10 mouse cellular contexts compared by ENCODE assay signal in genomic region chr13:17584804-17585203, GRCm38 (mm10).
DNase-seq lines count a peak whose midpoint lies in the region; ATAC-seq lines count a peak whose summit lies in the region.
"Had no signal": no experiment of that assay in that cellular context is flagged by ENCODE, and none has a peak within 500 bp of the region (broad histone marks: within the 10 kb centered on the region; RNA-seq: fewer than 3 reads in every experiment).

No protein-coding gene starts in this region.

- H3K9me3 ChIP-seq in kidney, embryonic 14.5 days (ENCODE audit: control insufficient read depth, low read length), result no peaks in the 10 kb centered on the region
- no peaks in the 10 kb centered on the region for H3K9me3 ChIP-seq in forebrain, embryonic 16.5 days (ENCODE audit: control insufficient read depth, low read length)
- H3K9me3 ChIP-seq: embryonic facial prominence, embryonic 13.5 days; limb, embryonic 12.5 days had no signal

- DNase-seq in kidney, adult 11 months, result no peak
- peak; percentile 6 to 12 for DNase-seq in B cell, adult 2 months
- DNase-seq in Muller cell, postnatal 12 days (ENCODE audit: inconsistent ontology term), result peak; percentile 8
- DNase-seq in mesoderm, embryonic 11.5 days (ENCODE audit: low read depth, low spot score), result peak; percentile 37
- DNase-seq in heart, adult 8-10 months (ENCODE audit: low spot score), result no peak
- no peak for DNase-seq in c-Kit-positive CD71-positive TER-119-positive erythroid progenitor cells, embryonic 14.5 days (ENCODE audit: low spot score)

- no peak overlapping the region for H3K4me3 ChIP-seq in kidney, embryonic 14.5 days (ENCODE audit: low read length)
- H3K4me3 ChIP-seq in forebrain, embryonic 16.5 days (replicated peaks; ENCODE audit: low read length), result no peak overlapping the region
- H3K4me3 ChIP-seq: embryonic facial prominence, embryonic 13.5 days; limb, embryonic 12.5 days had no signal

- H3K4me1 ChIP-seq in kidney, embryonic 14.5 days (ENCODE audit: control insufficient read depth, insufficient read depth, low read length), result no peaks in the 10 kb centered on the region
- H3K4me1 ChIP-seq in forebrain, embryonic 16.5 days (replicated peaks; ENCODE audit: control insufficient read depth, insufficient read depth, low read length), result no peaks in the 10 kb centered on the region
- H3K4me1 ChIP-seq: embryonic facial prominence, embryonic 13.5 days; limb, embryonic 12.5 days had no signal

- no peaks in the 10 kb centered on the region for H3K27me3 ChIP-seq in kidney, embryonic 14.5 days (ENCODE audit: control insufficient read depth, insufficient read depth, low read length)
- no peaks in the 10 kb centered on the region for H3K27me3 ChIP-seq in forebrain, embryonic 16.5 days (replicated peaks; ENCODE audit: control insufficient read depth, insufficient read depth, low read length)
- H3K27me3 ChIP-seq: embryonic facial prominence, embryonic 13.5 days; limb, embryonic 12.5 days had no signal

- H3K9ac ChIP-seq in kidney, embryonic 14.5 days (ENCODE audit: low read depth, low read length), result no peak overlapping the region
- H3K9ac ChIP-seq in forebrain, embryonic 16.5 days (replicated peaks; ENCODE audit: low read depth, low read length), result no peak overlapping the region
- H3K9ac ChIP-seq: embryonic facial prominence, embryonic 13.5 days; limb, embryonic 12.5 days had no signal

- no peaks in the 10 kb centered on the region for H3K36me3 ChIP-seq in kidney, embryonic 14.5 days (ENCODE audit: control insufficient read depth, insufficient read depth, low read length)
- H3K36me3 ChIP-seq in forebrain, embryonic 16.5 days (ENCODE audit: control insufficient read depth, insufficient read depth), result no peaks in the 10 kb centered on the region
- H3K36me3 ChIP-seq: embryonic facial prominence, embryonic 13.5 days; limb, embryonic 12.5 days had no signal

- no peak overlapping the region for H3K4me2 ChIP-seq in kidney, embryonic 14.5 days (replicated peaks; ENCODE audit: low read depth, low read length)
- no peak overlapping the region for H3K4me2 ChIP-seq in forebrain, embryonic 16.5 days (ENCODE audit: low read length)
- H3K4me2 ChIP-seq: embryonic facial prominence, embryonic 13.5 days; limb, embryonic 12.5 days had no signal

- ATAC-seq in kidney, embryonic 14.5 days (ENCODE audit: low FRiP score, low TSS enrichment), result 0 out of 2 replicates have a peak, but pooled peaks have one; percentile 55
- 0 out of 2 replicates have a peak, but pooled peaks have one; percentile 61 for ATAC-seq in forebrain, embryonic 16.5 days

- no peak overlapping the region for H3K27ac ChIP-seq in kidney, embryonic 14.5 days (ENCODE audit: low read depth, low read length)
- no peak overlapping the region for H3K27ac ChIP-seq in forebrain, embryonic 16.5 days (ENCODE audit: low read length)
- H3K27ac ChIP-seq: embryonic facial prominence, embryonic 13.5 days; limb, embryonic 12.5 days had no signal

Comparison
In these comparisons a context has a peak if more than half of its experiments do, and no peak if none do; other contexts are left out.
1. DNase-seq: peak in B cell, adult 2 months (2 of 2), Muller cell, postnatal 12 days (single experiment) and mesoderm, embryonic 11.5 days (single experiment); none in kidney, adult 11 months (single experiment), heart, adult 8-10 months (single experiment) and c-Kit-positive CD71-positive TER-119-positive erythroid progenitor cells, embryonic 14.5 days (single experiment).